Mouse (Mus musculus): ENCODE results near the gene Nsun2. TPM values are rescaled to one million over a fixed set of nuclear protein-coding genes. Genes with fewer than 3 reads are reported as not detected.
"Not testable (repeated sequence)": the region's sequence is repeated elsewhere in the genome, so short reads cannot be mapped to it uniquely, and the experiment has no call there.

Gene Nsun2
- polyA plus RNA-seq, 1 experiment from 2014 or later = 77.9 TPM

DNA sequence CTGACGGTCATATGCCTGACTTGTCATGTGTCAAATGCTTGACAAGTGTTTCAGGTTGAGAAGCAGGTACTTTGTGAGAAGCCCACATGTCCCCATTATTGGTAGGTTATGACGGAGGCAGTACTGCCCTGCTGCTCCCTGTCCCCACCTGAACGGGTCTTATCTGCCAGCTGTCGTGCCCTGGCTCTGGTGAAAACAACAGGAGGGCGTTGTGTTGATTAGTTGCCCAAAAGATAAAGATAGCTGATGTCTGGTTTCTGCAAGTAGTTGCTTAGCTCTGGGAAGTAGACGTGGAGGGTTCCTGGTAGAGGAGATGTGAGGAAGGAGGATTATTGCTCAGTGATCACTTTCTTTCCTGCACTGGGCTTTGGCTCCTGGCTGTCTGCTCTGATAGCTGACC lies 83.2 kb downstream of the Nsun2 start:
- Histone ChIP-seq H3K4me3 (no peak overlapping the region), H3K4me2 (no peak overlapping the region), H3K4me1 (replicated peaks) (peaks cover 8% of the 10 kb centered on the region), H3K36me3 (peaks cover 75% of the 10 kb centered on the region), H3K27ac (ENCODE audit: poor library complexity, severe bottlenecking) (no peak overlapping the region), H3K27me3 (replicated peaks) (no peaks in the 10 kb centered on the region), H3K9ac (no peak overlapping the region), H3K9me3 (replicated peaks) (no peaks in the 10 kb centered on the region)
- no peak for ATAC-seq (ENCODE audit: insufficient number of reproducible peaks, low FRiP score)
- WGBS = 62% methylated on average over 6 of the region's 6 CpGs

DNA sequence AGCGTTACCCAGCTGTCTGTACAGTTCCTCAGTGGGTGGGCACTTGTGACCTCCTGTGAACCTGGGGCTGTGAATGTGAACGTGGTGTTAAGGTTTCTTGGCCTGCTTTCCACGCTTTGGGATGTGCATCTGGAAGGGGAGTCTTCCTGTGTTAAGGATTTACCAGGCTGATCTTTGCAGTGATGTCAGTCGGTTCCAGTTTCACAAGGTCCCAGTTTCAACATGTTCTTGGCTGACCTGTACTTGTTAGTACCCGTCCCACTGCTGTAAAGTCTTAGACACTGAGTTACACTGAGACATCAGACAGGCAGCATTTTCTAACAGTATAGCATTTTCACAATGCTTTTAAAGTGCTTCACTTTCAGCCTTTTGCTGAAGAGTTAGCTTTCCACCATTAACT lies 90.3 kb downstream of the Nsun2 start:
- Histone ChIP-seq H3K27me3 (replicated peaks) (no peaks in the 10 kb centered on the region), H3K4me2 (no peak overlapping the region), H3K4me1 (replicated peaks) (no peaks in the 10 kb centered on the region), H3K27ac (ENCODE audit: poor library complexity, severe bottlenecking) (no peak overlapping the region), H3K4me3 (no peak overlapping the region), H3K9me3 (replicated peaks) (no peaks in the 10 kb centered on the region), H3K9ac (no peak overlapping the region), H3K36me3 (peaks cover 85% of the 10 kb centered on the region)
- ATAC-seq (ENCODE audit: insufficient number of reproducible peaks, low FRiP score) = no peak
- 82% methylated on average over 5 of the region's 5 CpGs for WGBS

DNA sequence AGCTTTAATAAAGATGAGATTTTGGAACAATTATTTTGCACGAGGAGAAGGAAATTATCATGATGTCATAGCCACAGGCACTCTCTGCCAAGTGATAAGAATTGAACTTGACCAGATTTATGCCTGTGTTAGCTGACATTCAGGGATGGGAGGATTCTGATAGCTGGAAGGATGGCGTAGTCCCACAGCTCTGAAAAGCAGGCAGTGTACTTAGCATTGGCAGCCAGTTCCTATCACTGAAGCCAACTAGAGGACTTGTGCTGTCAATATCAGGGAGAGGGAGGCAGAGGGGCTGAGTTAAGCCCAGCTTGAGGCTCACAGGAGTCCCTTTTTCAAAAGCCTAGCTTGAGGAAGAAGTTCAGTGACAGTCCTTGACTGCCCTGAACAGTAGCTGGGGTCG lies 91.0 kb downstream of the Nsun2 start:
- Histone ChIP-seq H3K4me2 (no peak overlapping the region), H3K27me3 (replicated peaks) (no peaks in the 10 kb centered on the region), H3K27ac (ENCODE audit: poor library complexity, severe bottlenecking) (no peak overlapping the region), H3K4me1 (replicated peaks) (no peaks in the 10 kb centered on the region), H3K4me3 (no peak overlapping the region), H3K9ac (no peak overlapping the region), H3K9me3 (replicated peaks) (no peaks in the 10 kb centered on the region), H3K36me3 (peaks cover 85% of the 10 kb centered on the region)
- WGBS = 81% methylated on average over 3 of the region's 3 CpGs
- ATAC-seq (ENCODE audit: insufficient number of reproducible peaks, low FRiP score) = no peak

DNA sequence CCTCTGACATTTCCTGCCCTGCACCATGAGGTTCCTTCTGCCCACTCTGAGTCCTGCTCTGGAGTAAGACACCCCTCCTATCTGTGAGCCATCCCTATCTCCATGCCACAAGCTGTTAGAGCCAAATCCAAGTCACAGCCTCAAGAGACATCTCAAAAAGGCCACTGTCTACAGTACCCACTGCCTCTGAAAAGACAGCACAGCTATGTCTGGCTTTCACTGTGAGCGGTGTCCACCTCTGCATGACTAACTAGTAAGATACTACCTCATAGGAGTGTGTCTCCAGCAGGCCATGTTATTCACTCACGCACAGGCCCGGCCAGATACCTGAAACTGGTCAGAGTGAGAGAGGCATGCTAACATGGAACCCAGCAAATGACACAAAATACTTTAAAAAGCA lies 94.4 kb downstream of the Nsun2 start:
- H3K4me3 ChIP-seq = no peak overlapping the region
- no peak overlapping the region for H3K9ac ChIP-seq
- no peak for ATAC-seq (ENCODE audit: insufficient number of reproducible peaks, low FRiP score)
- no peak overlapping the region for H3K4me2 ChIP-seq
- no peaks in the 10 kb centered on the region for H3K4me1 ChIP-seq (replicated peaks)
- no peaks in the 10 kb centered on the region for H3K9me3 ChIP-seq (replicated peaks)
- no peak overlapping the region for H3K27ac ChIP-seq (ENCODE audit: poor library complexity, severe bottlenecking)
- no peaks in the 10 kb centered on the region for H3K27me3 ChIP-seq (replicated peaks)
- 95% methylated on average over 3 of the region's 3 CpGs for WGBS
- peaks cover 97% of the 10 kb centered on the region for H3K36me3 ChIP-seq

DNA sequence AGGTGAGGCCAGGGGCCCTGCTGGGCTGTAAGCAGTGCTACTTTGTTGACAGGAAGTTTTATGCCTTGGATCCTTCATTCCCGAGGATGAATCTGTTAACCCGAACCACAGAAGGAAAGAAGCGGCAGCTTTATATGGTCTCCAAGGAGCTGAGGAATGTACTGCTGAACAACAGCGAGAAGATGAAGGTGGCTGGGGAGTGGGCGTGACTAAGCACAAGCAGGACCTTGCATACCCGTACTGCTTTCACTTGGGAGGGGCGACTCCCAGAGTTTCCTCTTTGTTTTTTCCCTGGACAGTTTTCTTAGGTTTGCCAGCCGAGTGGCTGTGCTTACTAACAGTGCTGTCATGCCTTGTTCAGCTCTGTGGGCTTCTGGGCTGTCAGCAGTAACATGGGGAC lies 97.0 kb downstream of the Nsun2 start:
- no peak overlapping the region for H3K4me3 ChIP-seq
- H3K27me3 ChIP-seq (replicated peaks) = no peaks in the 10 kb centered on the region
- peaks cover 98% of the 10 kb centered on the region for H3K36me3 ChIP-seq
- ATAC-seq (ENCODE audit: insufficient number of reproducible peaks, low FRiP score) = no peak
- H3K27ac ChIP-seq (ENCODE audit: poor library complexity, severe bottlenecking) = no peak overlapping the region
- H3K9ac ChIP-seq = no peak overlapping the region
- H3K9me3 ChIP-seq (replicated peaks) = no peaks in the 10 kb centered on the region
- no peaks in the 10 kb centered on the region for H3K4me1 ChIP-seq (replicated peaks)
- no peak overlapping the region for H3K4me2 ChIP-seq
- WGBS = 81% methylated on average over 8 of the region's 8 CpGs

DNA sequence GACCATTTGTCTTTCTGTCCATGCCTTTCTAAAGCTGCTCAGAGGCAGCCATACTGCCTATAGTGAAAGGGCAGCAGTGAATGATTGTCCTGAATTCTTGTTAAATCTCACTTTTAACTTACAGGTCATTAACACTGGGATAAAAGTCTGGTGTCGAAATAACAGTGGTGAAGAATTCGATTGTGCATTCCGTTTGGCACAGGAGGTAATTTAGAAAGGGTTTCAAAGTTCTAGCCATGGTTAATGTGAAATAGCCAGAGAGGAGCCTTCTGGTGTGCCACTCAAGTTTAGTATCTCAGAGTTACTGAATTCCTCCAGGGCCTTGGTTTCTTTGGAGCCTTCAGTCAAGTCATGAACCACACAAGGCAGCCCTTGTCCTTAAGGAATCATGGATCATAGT lies 97.6 kb downstream of the Nsun2 start:
- Histone ChIP-seq H3K36me3 (peaks cover 98% of the 10 kb centered on the region), H3K4me3 (no peak overlapping the region), H3K27ac (ENCODE audit: poor library complexity, severe bottlenecking) (no peak overlapping the region), H3K9ac (no peak overlapping the region), H3K4me1 (replicated peaks) (no peaks in the 10 kb centered on the region), H3K9me3 (replicated peaks) (no peaks in the 10 kb centered on the region), H3K27me3 (replicated peaks) (no peaks in the 10 kb centered on the region), H3K4me2 (no peak overlapping the region)
- 82% methylated on average over 3 of the region's 3 CpGs for WGBS
- ATAC-seq (ENCODE audit: insufficient number of reproducible peaks, low FRiP score) = no peak

DNA sequence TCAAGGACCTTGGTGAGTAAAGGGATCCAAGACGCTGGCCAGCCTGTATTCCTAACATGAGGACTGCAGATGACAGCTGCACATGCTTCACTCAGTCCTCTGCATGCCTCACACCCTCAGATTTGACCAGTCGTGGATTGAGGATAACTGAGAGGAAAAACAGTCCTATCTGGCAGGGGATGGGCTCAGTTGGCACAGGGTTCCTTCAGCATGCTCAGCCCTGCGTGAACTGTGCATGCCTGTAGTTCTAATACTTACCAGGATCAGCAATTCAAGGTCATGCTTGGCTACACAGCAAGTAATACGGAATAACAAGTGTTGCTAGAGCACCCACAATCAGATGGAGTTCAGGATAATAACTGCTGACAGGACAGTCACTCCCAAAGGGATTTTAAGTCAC lies 98.1 kb downstream of the Nsun2 start:
- ATAC-seq (ENCODE audit: insufficient number of reproducible peaks, low FRiP score) = no peak
- WGBS = 82% methylated on average over 4 of the region's 4 CpGs
- no peaks in the 10 kb centered on the region for H3K9me3 ChIP-seq (replicated peaks)

DNA sequence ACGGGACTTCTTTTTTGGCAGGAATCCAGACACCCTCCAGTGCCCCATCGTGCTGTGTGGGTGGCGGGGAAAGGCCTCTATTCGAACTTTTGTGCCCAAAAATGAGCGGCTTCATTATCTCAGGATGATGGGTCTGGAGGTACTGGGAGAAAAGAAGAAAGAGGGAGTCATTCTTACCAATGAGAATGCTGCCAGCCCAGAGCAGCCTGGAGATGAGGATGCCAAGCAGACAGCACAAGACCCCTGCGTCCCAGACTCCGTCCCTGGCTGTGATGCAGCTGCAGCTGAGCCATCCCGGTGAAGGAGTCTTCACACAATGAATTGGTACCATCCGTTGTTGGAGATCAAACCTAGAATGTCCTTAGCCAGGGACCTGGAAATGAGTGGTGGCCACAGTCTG lies 100.0 kb downstream of the Nsun2 start:
- WGBS = 91% methylated on average over 9 of the region's 9 CpGs
- Histone ChIP-seq H3K27ac (ENCODE audit: poor library complexity, severe bottlenecking) (no peak overlapping the region), H3K4me2 (no peak overlapping the region), H3K4me1 (replicated peaks) (no peaks in the 10 kb centered on the region), H3K9ac (no peak overlapping the region), H3K36me3 (peaks cover 98% of the 10 kb centered on the region), H3K27me3 (replicated peaks) (no peaks in the 10 kb centered on the region), H3K4me3 (no peak overlapping the region), H3K9me3 (replicated peaks) (no peaks in the 10 kb centered on the region)
- ATAC-seq (ENCODE audit: insufficient number of reproducible peaks, low FRiP score) = no peak

More for the DNA sequence above, 98.1 kb downstream of the Nsun2 start:
- no peak overlapping the region for H3K4me2 ChIP-seq
- H3K4me3 ChIP-seq = no peak overlapping the region
- peaks cover 99% of the 10 kb centered on the region for H3K36me3 ChIP-seq
- no peak overlapping the region for H3K27ac ChIP-seq (ENCODE audit: poor library complexity, severe bottlenecking)
- no peaks in the 10 kb centered on the region for H3K27me3 ChIP-seq (replicated peaks)
- no peak overlapping the region for H3K9ac ChIP-seq
- no peaks in the 10 kb centered on the region for H3K4me1 ChIP-seq (replicated peaks)

DNA sequence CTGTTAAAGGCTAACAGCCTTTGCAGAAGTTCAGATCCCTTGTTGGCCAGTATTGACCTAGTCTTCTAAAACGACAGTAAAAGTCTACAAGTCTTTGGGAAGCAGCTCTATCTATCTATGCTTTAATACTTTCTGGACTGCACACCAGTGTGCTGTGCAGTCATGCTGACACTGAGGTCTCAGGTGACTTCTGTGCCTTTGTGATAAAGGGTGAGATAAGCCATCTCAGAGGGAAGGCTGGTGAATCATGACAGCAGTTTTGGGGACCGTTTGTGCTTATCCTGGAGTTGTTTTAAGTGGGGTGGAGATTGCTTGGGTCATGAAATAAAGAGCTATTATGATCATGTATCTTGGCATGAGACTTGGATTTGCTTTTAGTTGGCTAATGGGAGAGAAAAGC lies 100.4 kb downstream of the Nsun2 start:
- Histone ChIP-seq H3K36me3 (peaks cover 95% of the 10 kb centered on the region), H3K4me1 (replicated peaks) (no peaks in the 10 kb centered on the region), H3K4me2 (no peak overlapping the region), H3K9me3 (replicated peaks) (no peaks in the 10 kb centered on the region), H3K27ac (ENCODE audit: poor library complexity, severe bottlenecking) (no peak overlapping the region), H3K9ac (no peak overlapping the region), H3K4me3 (no peak overlapping the region), H3K27me3 (replicated peaks) (no peaks in the 10 kb centered on the region)
- no peak for ATAC-seq (ENCODE audit: insufficient number of reproducible peaks, low FRiP score)
- 80% methylated on average over 2 of the region's 2 CpGs for WGBS

DNA sequence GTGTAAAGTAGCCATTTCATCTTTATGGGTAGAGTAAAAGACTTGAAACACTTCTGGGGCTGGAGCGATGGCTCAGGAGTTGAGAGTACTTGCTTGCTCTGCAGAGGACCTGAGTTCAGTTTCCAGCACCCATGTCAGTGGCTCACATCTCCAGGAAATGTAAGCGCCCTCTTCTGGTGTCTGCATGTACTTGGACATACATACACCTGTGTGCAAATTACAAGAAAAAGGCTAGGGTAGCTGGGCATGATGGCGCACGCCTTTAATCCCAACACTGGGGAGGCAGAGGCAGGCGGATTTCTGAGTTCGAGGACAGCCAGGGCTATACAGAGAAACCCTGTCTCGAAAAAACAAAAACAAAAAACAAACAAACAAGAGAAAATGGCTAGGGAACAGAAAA lies 102.3 kb downstream of the Nsun2 start:
- not testable (repeated sequence) for ATAC-seq (ENCODE audit: insufficient number of reproducible peaks, low FRiP score); H3K27ac ChIP-seq (ENCODE audit: poor library complexity, severe bottlenecking); H3K9me3 ChIP-seq (replicated peaks); H3K9ac ChIP-seq; H3K4me3 ChIP-seq; H3K27me3 ChIP-seq (replicated peaks); H3K4me2 ChIP-seq; H3K4me1 ChIP-seq (replicated peaks)
- H3K36me3 ChIP-seq = peaks cover 89% of the 10 kb centered on the region
- WGBS = 94% methylated on average over 7 of the region's 7 CpGs

DNA sequence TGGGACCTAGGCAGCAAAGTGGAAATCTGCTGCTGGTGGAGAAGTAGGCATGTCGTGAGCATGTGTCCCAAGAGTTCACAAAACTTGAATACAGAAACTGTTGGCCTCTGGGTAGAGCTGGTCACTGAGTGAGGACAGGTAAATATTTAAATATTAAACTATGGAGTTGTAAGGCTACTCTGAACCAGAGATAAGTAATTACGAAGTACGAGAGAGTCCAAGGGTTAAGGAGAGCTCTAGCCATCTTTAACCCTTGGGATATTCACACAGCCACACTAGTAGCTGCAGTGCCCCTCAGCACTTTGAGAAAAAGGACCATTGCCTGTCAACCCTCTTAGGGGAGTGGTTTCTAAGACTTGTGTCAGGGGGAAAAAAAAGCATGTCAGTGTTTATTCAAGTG lies 102.8 kb downstream of the Nsun2 start:
- H3K27ac ChIP-seq (ENCODE audit: poor library complexity, severe bottlenecking) = no peak overlapping the region
- ATAC-seq (ENCODE audit: insufficient number of reproducible peaks, low FRiP score) = no peak
- no peak overlapping the region for H3K9ac ChIP-seq
- no peaks in the 10 kb centered on the region for H3K27me3 ChIP-seq (replicated peaks)
- no peaks in the 10 kb centered on the region for H3K9me3 ChIP-seq (replicated peaks)
- H3K4me2 ChIP-seq = no peak overlapping the region
- 82% methylated on average over 3 of the region's 3 CpGs for WGBS
- H3K4me3 ChIP-seq = no peak overlapping the region
- H3K36me3 ChIP-seq = peaks cover 84% of the 10 kb centered on the region
- no peaks in the 10 kb centered on the region for H3K4me1 ChIP-seq (replicated peaks)

DNA sequence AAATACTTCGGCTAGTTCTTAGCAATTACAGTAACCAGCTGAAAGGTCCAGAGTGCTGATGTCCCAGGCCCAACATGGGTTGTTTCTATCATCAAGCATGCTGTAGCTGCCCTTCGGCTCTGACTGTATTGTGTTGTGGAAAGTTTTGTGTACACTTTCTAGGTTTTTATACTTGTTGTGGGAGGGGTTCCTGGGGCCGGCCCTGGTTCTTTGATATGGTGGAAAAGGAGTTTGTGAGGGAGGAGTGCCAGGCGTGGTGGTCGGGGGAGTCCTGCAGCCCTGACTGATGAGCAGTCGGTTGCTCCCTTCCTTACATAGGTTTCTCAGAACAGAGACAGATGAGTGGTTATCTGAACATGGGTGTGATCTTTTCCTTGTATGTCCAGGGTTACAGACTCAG lies 103.3 kb downstream of the Nsun2 start:
- Histone ChIP-seq H3K27ac (ENCODE audit: poor library complexity, severe bottlenecking) (no peak overlapping the region), H3K4me3 (no peak overlapping the region), H3K27me3 (replicated peaks) (no peaks in the 10 kb centered on the region), H3K4me2 (no peak overlapping the region), H3K36me3 (peaks cover 79% of the 10 kb centered on the region), H3K9me3 (replicated peaks) (no peaks in the 10 kb centered on the region), H3K9ac (no peak overlapping the region), H3K4me1 (replicated peaks) (no peaks in the 10 kb centered on the region)
- no peak for ATAC-seq (ENCODE audit: insufficient number of reproducible peaks, low FRiP score)
- WGBS = 85% methylated on average over 6 of the region's 6 CpGs

All from heart, embryonic 12.5 days (tissue).